Mouse (Mus musculus) splenic B cell, adult 2 months (primary cell): Measurements from ENCODE around the gene Dcaf6.

ENCODE experiments used
- DNase-seq: peaks from one replicate; pipeline ENCODE4 v3.0.0-alpha.2; 2011; ENCODE audit warnings: low read depth, low spot score
- H3K27me3 ChIP-seq: 2 replicates; pipeline ENCODE4 v1.6.1; 2012; ENCODE audit warnings: mild to moderate bottlenecking, low read length, moderate library complexity, mixed read lengths; ENCODE audit not compliant: control insufficient read depth, poor library complexity, insufficient read depth, severe bottlenecking
- H3K36me3 ChIP-seq: 2 replicates; pipeline ENCODE4 v1.6.1; 2012; ENCODE audit warnings: mild to moderate bottlenecking, low read length, moderate library complexity, mixed read lengths; ENCODE audit not compliant: control insufficient read depth, poor library complexity, insufficient read depth, severe bottlenecking

Dcaf6 gene

GRCm38 (mm10) chr1:165321393-165321861 is 138.8 kb downstream of the Dcaf6 start:
- DNase-seq: no peak
- no peaks in the 10 kb centered on the region for H3K36me3 ChIP-seq
- no peaks in the 10 kb centered on the region for H3K27me3 ChIP-seq

- H3K36me3 ChIP-seq: no peaks in the 10 kb centered on the region
- H3K27me3 ChIP-seq: no peaks in the 10 kb centered on the region
- peak; percentile 62 for DNase-seq
Measured at GRCm38 (mm10) chr1:165320141-165320934, 139.9 kb downstream of the Dcaf6 start.

- Histone ChIP-seq H3K27me3 (no peaks in the 10 kb centered on the region), H3K36me3 (no peaks in the 10 kb centered on the region)
- no peak for DNase-seq
Measured at GRCm38 (mm10) chr1:165316361-165316760, 143.9 kb downstream of the Dcaf6 start.

GRCm38 (mm10) chr1:165308180-165308579 is 152.1 kb downstream of the Dcaf6 start:
- DNase-seq: no peak
- no peaks in the 10 kb centered on the region for H3K27me3 ChIP-seq
- no peaks in the 10 kb centered on the region for H3K36me3 ChIP-seq

- H3K36me3 ChIP-seq: no peaks in the 10 kb centered on the region
- H3K27me3 ChIP-seq: no peaks in the 10 kb centered on the region
- no peak for DNase-seq
Measured at GRCm38 (mm10) chr1:165304341-165304740, 155.9 kb downstream of the Dcaf6 start.

GRCm38 (mm10) chr1:165303209-165303608 is 157.1 kb downstream of the Dcaf6 start:
- H3K27me3 ChIP-seq: no peaks in the 10 kb centered on the region

GRCm38 (mm10) chr1:165302455-165303208 is 157.6 kb downstream of the Dcaf6 start:
- DNase-seq: no peak
- no peaks in the 10 kb centered on the region for H3K36me3 ChIP-seq
- H3K27me3 ChIP-seq: no peaks in the 10 kb centered on the region

More at GRCm38 (mm10) chr1:165303209-165303608, 157.1 kb downstream of the Dcaf6 start:
- DNase-seq: no peak
- H3K36me3 ChIP-seq: no peaks in the 10 kb centered on the region

GRCm38 (mm10) chr1:165301567-165301966 is 158.7 kb downstream of the Dcaf6 start:
- H3K27me3 ChIP-seq: no peaks in the 10 kb centered on the region
- no peak for DNase-seq
- H3K36me3 ChIP-seq: no peaks in the 10 kb centered on the region

GRCm38 (mm10) chr1:165301108-165301507 is 159.2 kb downstream of the Dcaf6 start:
- H3K36me3 ChIP-seq: no peaks in the 10 kb centered on the region
- DNase-seq: no peak
- no peaks in the 10 kb centered on the region for H3K27me3 ChIP-seq

- DNase-seq: no peak
- Histone ChIP-seq H3K36me3 (no peaks in the 10 kb centered on the region), H3K27me3 (no peaks in the 10 kb centered on the region)
Measured at GRCm38 (mm10) chr1:165295489-165295888, 164.8 kb downstream of the Dcaf6 start, which contains the start of gene Gpr161. Gene Gpr161 (plus strand): TSS chr1:165295789.

GRCm38 (mm10) chr1:165291606-165292005 is 168.7 kb downstream of the Dcaf6 start:
- DNase-seq: no peak
- Histone ChIP-seq H3K36me3 (no peaks in the 10 kb centered on the region), H3K27me3 (no peaks in the 10 kb centered on the region)

GRCm38 (mm10) chr1:165289831-165290230 is 170.4 kb downstream of the Dcaf6 start:
- DNase-seq: peak; percentile 30
- no peaks in the 10 kb centered on the region for H3K36me3 ChIP-seq
- no peaks in the 10 kb centered on the region for H3K27me3 ChIP-seq

- DNase-seq: no peak
- H3K36me3 ChIP-seq: no peaks in the 10 kb centered on the region
- H3K27me3 ChIP-seq: no peaks in the 10 kb centered on the region
Measured at GRCm38 (mm10) chr1:165288165-165288564, 172.1 kb downstream of the Dcaf6 start.

GRCm38 (mm10) chr1:165284096-165284495 is 176.2 kb downstream of the Dcaf6 start:
- no peak for DNase-seq
- Histone ChIP-seq H3K27me3 (no peaks in the 10 kb centered on the region), H3K36me3 (no peaks in the 10 kb centered on the region)

- no peaks in the 10 kb centered on the region for H3K27me3 ChIP-seq
- H3K36me3 ChIP-seq: no peaks in the 10 kb centered on the region
- no peak for DNase-seq
Measured at GRCm38 (mm10) chr1:165282967-165283345, 177.3 kb downstream of the Dcaf6 start.
